Mouse (Mus musculus): Measurements from ENCODE around the gene Nkain4. TPM values are rescaled to one million over a fixed set of nuclear protein-coding genes. Genes with fewer than 3 reads are reported as not detected.
A peak's percentile ranks its signal among the peaks of the same experiment; 100 is the strongest.

The Nkain4 gene
- polyA plus RNA-seq, 2 experiments, result 11.2 to 12.9 TPM

- Histone ChIP-seq H3K4me1 (ENCODE audit: control insufficient read depth, insufficient read depth, low read length) (peaks cover 5% of the 10 kb centered on the region; the same call in 1 of the 2 replicates), H3K9me3 (ENCODE audit: control insufficient read depth, low read length) (no peaks in the 10 kb centered on the region), H3K36me3 (ENCODE audit: control insufficient read depth, insufficient read depth, low read length) (no peaks in the 10 kb centered on the region; the same call in 1 of the 2 replicates), H3K27me3 (ENCODE audit: control insufficient read depth, insufficient read depth, low read length) (no peaks in the 10 kb centered on the region), H3K27ac (replicated peaks; ENCODE audit: low read depth, low read length) (no peak overlapping the region), H3K4me2 (replicated peaks; ENCODE audit: low read depth, low read length, severe bottlenecking) (no peak overlapping the region), H3K9ac (ENCODE audit: low read depth, low read length, severe bottlenecking) (no peak overlapping the region), H3K4me3 (replicated peaks; ENCODE audit: low read length) (no peak overlapping the region)
- 6% methylated on average over 5 of the region's 5 CpGs for WGBS
- ATAC-seq (ENCODE audit: low FRiP score, low read depth) (no peak), DNase-seq (ENCODE audit: low spot score) (peak; percentile 45)
- no peak for TF ChIP-seq POLR2A (IDR thresholded peaks at IDR 0.05; ENCODE audit: borderline replicate concordance, extremely low read depth, insufficient read depth, insufficient read length)
Measured at GRCm38 (mm10) chr2:180963956-180964355, 9.5 kb upstream of the Nkain4 start.

DNA sequence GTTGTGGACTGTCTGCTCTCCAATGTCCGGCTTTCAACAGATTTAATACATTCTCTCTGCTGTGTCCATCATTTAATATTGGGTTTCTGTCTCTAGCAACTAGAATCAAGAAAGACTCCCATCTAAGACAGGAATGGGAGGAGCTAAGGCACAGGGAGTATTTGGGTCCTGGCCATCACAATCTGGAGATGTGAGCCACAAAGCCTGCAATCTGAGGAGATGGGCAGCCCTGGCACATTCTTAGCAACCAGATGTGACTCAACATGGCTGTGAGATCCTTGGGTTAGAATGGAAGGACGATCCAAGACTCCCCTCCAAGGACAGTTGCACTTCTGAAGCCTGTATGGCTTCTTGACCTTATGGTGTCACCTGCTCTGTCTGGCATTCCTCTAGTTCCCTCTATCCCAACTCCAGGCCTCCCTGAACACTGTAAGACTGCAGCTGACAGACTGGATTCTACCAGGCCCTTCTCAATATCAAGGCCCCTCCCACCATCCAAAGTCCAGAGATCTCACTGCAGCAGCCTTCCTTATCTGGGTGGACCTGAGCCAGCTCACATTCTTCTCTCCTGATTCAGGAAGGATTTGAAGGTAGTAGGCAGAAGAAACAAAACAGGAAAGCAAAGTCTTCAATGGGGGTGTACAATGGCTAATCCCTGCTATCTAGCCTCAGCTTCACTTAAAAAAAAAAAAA lies 8.3 kb upstream of the Nkain4 start:
- no peak for TF ChIP-seq POLR2A (IDR thresholded peaks at IDR 0.05; ENCODE audit: borderline replicate concordance, extremely low read depth, insufficient read depth, insufficient read length)

DNA sequence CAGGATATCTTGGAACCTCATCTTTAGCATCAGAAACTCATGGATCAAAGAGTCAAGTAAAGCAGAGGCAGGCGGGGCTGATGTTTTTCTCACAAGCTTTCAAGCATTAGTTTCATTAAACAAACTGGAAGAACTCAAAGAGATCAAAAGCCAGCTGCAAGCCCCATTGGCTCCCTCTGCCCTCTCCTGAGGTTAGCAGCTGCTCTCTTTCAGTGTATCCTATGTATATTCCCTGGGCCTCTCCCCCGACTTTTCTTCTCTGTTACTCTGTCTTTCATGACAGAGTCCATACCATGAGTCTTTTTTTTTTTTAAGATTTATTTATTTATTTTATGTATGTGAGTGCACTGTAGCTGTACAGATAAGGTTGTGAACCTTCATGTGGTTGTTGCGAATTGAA lies 5.7 kb upstream of the Nkain4 start:
- no peaks in the 10 kb centered on the region for H3K9me3 ChIP-seq (ENCODE audit: control insufficient read depth, low read length)
- DNase-seq (ENCODE audit: low spot score) (no peak), ATAC-seq (ENCODE audit: low FRiP score, low read depth) (no peak)
- H3K27ac ChIP-seq (replicated peaks; ENCODE audit: low read depth, low read length), result no peak overlapping the region
- WGBS, result 63% methylated on average over 3 of the region's 3 CpGs
- TF ChIP-seq POLR2A (IDR thresholded peaks at IDR 0.05; ENCODE audit: borderline replicate concordance, extremely low read depth, insufficient read depth, insufficient read length), result no peak
- no peak overlapping the region for H3K4me2 ChIP-seq (replicated peaks; ENCODE audit: low read depth, low read length, severe bottlenecking)
- H3K4me1 ChIP-seq (ENCODE audit: control insufficient read depth, insufficient read depth, low read length), result no peaks in the 10 kb centered on the region
- H3K4me3 ChIP-seq (replicated peaks; ENCODE audit: low read length), result no peak overlapping the region
- H3K27me3 ChIP-seq (ENCODE audit: control insufficient read depth, insufficient read depth, low read length), result 0 out of 2 replicates have a peak, but pooled peaks cover 6% of the 10 kb centered on the region
- H3K9ac ChIP-seq (ENCODE audit: low read depth, low read length, severe bottlenecking), result no peak overlapping the region
- H3K36me3 ChIP-seq (ENCODE audit: control insufficient read depth, insufficient read depth, low read length), result no peaks in the 10 kb centered on the region

More for the DNA sequence above, 8.3 kb upstream of the Nkain4 start:
- Histone ChIP-seq H3K9me3 (ENCODE audit: control insufficient read depth, low read length) (no peaks in the 10 kb centered on the region), H3K36me3 (ENCODE audit: control insufficient read depth, insufficient read depth, low read length) (no peaks in the 10 kb centered on the region), H3K27ac (replicated peaks; ENCODE audit: low read depth, low read length) (no peak overlapping the region), H3K4me1 (ENCODE audit: control insufficient read depth, insufficient read depth, low read length) (no peaks in the 10 kb centered on the region), H3K4me3 (replicated peaks; ENCODE audit: low read length) (no peak overlapping the region), H3K27me3 (ENCODE audit: control insufficient read depth, insufficient read depth, low read length) (no peaks in the 10 kb centered on the region), H3K4me2 (replicated peaks; ENCODE audit: low read depth, low read length, severe bottlenecking) (no peak overlapping the region), H3K9ac (ENCODE audit: low read depth, low read length, severe bottlenecking) (no peak overlapping the region)
- ATAC-seq (ENCODE audit: low FRiP score, low read depth) (no peak), DNase-seq (ENCODE audit: low spot score) (no peak)
- WGBS, result 61% methylated on average over 2 of the region's 2 CpGs

DNA sequence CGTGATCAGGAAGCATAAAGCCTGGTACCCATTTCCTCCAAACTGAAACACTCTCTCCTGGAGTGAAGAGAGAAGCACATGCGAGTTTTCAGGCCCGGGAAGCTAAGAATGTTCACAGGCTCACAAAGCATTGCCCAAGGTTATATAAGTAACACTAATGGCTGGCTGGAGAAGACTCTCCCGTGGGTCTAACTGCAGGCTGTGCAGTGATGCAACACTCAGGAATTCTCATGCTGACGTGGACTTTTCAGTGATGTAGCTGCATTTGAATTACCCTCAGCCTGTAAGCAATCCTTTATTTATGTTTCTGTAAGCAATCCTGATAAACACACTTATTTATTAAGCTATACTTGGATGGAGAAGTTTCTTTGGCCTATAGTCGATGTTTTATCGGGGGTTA lies 5.1 kb upstream of the Nkain4 start:
- no peak for ATAC-seq (ENCODE audit: low FRiP score, low read depth)
- Histone ChIP-seq H3K9me3 (ENCODE audit: control insufficient read depth, low read length) (no peaks in the 10 kb centered on the region), H3K27ac (replicated peaks; ENCODE audit: low read depth, low read length) (no peak overlapping the region), H3K4me3 (replicated peaks; ENCODE audit: low read length) (no peak overlapping the region), H3K9ac (ENCODE audit: low read depth, low read length, severe bottlenecking) (no peak overlapping the region), H3K27me3 (ENCODE audit: control insufficient read depth, insufficient read depth, low read length) (0 out of 2 replicates have a peak, but pooled peaks cover 6% of the 10 kb centered on the region), H3K36me3 (ENCODE audit: control insufficient read depth, insufficient read depth, low read length) (no peaks in the 10 kb centered on the region), H3K4me2 (replicated peaks; ENCODE audit: low read depth, low read length, severe bottlenecking) (no peak overlapping the region), H3K4me1 (ENCODE audit: control insufficient read depth, insufficient read depth, low read length) (no peaks in the 10 kb centered on the region)
- TF ChIP-seq POLR2A (IDR thresholded peaks at IDR 0.05; ENCODE audit: borderline replicate concordance, extremely low read depth, insufficient read depth, insufficient read length), result no peak
- 74% methylated on average over 7 of the region's 7 CpGs for WGBS
- no peak for DNase-seq (ENCODE audit: low spot score)

DNA sequence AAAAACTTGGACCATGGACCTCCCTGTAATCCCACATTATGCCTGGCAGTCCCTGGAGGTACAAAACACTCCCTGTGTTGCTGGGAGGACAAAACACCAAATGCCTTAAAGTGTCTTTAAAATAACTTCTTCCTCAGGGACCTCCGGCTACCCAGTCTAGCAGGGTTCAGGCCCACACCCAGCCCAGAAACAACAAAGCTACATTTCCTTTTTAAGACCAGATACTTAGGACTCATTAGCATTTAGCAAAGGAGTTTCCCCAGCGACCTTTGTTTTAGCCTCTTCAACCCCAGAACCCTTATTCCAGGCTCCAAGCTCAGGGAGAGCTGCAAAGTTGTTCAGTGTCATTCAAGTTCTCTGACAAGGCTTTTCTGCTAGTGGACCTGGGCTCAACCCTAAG lies 861 bp downstream of the Nkain4 start:
- peak overlapping the region; percentile 50 for H3K9ac ChIP-seq (ENCODE audit: low read depth, low read length, severe bottlenecking)
- H3K27me3 ChIP-seq (ENCODE audit: control insufficient read depth, insufficient read depth, low read length), result peaks cover 6% of the 10 kb centered on the region; the same call in 1 of the 2 replicates
- H3K9me3 ChIP-seq (ENCODE audit: control insufficient read depth, low read length), result no peaks in the 10 kb centered on the region
- H3K4me1 ChIP-seq (ENCODE audit: control insufficient read depth, insufficient read depth, low read length), result no peaks in the 10 kb centered on the region; the same call in 1 of the 2 replicates
- ATAC-seq (ENCODE audit: low FRiP score, low read depth) (no peak), DNase-seq (ENCODE audit: low spot score) (no peak)
- peak overlapping the region; percentile 96 for H3K4me2 ChIP-seq (replicated peaks; ENCODE audit: low read depth, low read length, severe bottlenecking)
- H3K4me3 ChIP-seq (replicated peaks; ENCODE audit: low read length), result peak overlapping the region; percentile 49
- H3K27ac ChIP-seq (replicated peaks; ENCODE audit: low read depth, low read length), result no peak overlapping the region
- H3K36me3 ChIP-seq (ENCODE audit: control insufficient read depth, insufficient read depth, low read length), result no peaks in the 10 kb centered on the region
- TF ChIP-seq POLR2A (IDR thresholded peaks at IDR 0.05; ENCODE audit: borderline replicate concordance, extremely low read depth, insufficient read depth, insufficient read length), result no peak
- WGBS, result 25% methylated on average over 2 of the region's 2 CpGs
